Mouse (Mus musculus): ENCODE results near the gene Zc3h12d. TPM values are rescaled to one million over a fixed set of nuclear protein-coding genes. Genes with fewer than 3 reads are reported as not detected.

Gene Zc3h12d
- polyA plus RNA-seq, 1 experiment, result not detected

DNA sequence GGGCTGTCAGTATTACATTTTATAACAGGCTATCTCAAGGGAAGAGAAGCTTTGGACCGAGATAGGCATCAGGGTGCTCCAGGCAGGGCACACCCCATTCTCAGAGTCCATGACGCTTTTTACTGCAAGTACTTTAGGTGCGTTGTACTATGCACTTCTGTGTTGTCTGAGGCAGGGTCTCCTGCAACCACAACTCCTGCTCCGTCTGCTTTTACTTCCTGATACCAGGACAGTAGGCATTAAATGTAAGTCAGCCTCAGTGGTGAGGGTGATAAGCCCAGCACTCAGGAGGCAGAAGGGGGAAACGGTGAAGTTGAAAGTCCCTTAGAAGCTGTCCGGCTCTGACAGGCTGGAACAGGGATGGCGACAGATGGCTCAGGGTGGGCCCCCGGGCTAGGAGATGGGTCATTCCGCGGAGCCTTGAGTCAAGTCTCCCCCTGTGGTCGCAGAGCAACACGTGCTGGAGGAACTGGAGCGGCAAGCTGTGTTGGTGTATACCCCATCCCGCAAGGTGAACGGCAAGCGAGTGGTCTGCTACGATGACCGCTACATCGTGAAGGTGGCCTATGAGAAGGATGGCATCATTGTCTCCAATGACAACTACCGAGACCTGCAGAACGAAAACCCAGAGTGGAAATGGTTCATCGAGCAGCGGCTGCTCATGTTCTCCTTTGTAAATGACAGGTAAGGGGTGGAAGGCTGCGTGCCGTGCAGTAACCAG lies 29.8 kb downstream of the Zc3h12d start:
- Histone ChIP-seq H3K27me3 (ENCODE audit: control insufficient read depth, insufficient read depth, insufficient read length) (peaks cover 1% of the 10 kb centered on the region), H3K4me2 (ENCODE audit: low read depth) (no peak overlapping the region), H3K4me3 (no peak overlapping the region), H3K36me3 (ENCODE audit: control insufficient read depth, insufficient read depth) (no peaks in the 10 kb centered on the region), H3K79me2 (ENCODE audit: control insufficient read depth, insufficient read depth) (no peaks in the 10 kb centered on the region), H3ac (ENCODE audit: control insufficient read depth, insufficient read length) (no peak overlapping the region)
- TF ChIP-seq POLR2A (IDR thresholded peaks at IDR 0.05; ENCODE audit: insufficient read length, low read depth), result no peak

DNA sequence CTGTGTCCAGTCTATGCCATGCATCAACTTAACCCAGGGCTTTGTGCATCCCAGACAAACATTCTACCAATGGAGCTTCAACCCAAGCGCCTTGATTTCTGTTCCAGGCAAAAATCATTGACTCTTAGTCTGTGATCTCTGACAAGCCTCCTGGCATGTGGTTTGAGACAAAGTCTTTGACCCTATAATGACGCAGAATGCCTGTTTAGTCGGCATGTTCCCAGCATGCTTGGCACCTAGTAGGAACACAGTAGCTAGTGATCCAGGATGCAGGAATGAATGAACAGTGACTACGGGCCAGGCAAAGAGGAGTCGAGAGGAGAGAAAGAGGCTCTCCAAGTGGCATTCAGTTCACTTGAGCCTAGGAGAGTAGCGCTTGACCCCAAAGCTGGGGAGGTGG lies 31.1 kb downstream of the Zc3h12d start:
- H3K36me3 ChIP-seq (ENCODE audit: control insufficient read depth, insufficient read depth), result no peaks in the 10 kb centered on the region
- H3K4me3 ChIP-seq, result no peak overlapping the region
- H3K27me3 ChIP-seq (ENCODE audit: control insufficient read depth, insufficient read depth, insufficient read length), result peaks cover 9% of the 10 kb centered on the region
- no peaks in the 10 kb centered on the region for H3K79me2 ChIP-seq (ENCODE audit: control insufficient read depth, insufficient read depth)
- TF ChIP-seq MYOG (IDR thresholded peaks at IDR 0.05; ENCODE audit: control insufficient read depth in 1 of 3, insufficient read depth in 1 of 3, insufficient read length in 2 of 3, low read depth in 2 of 3), result no peak
- no peak for TF ChIP-seq SRF (IDR thresholded peaks at IDR 0.05; ENCODE audit: control insufficient read depth, insufficient read length, low read depth)
- TF ChIP-seq CEBPB (IDR thresholded peaks at IDR 0.05; ENCODE audit: insufficient read depth, poor library complexity, severe bottlenecking), result no peak
- TF ChIP-seq USF1 (IDR thresholded peaks at IDR 0.05; ENCODE audit: low read depth), result no peak
- TF ChIP-seq REST (IDR thresholded peaks at IDR 0.05; ENCODE audit: insufficient read depth, insufficient read length), result no peak
- no peak for TF ChIP-seq MAX (IDR thresholded peaks at IDR 0.05; ENCODE audit: low read depth)
- no peak for TF ChIP-seq POLR2AphosphoS2 (IDR thresholded peaks at IDR 0.05; ENCODE audit: insufficient read length, low read depth)
- no peak for TF ChIP-seq E2F4 (IDR thresholded peaks at IDR 0.05; ENCODE audit: insufficient read depth)
- TF ChIP-seq POLR2A (IDR thresholded peaks at IDR 0.05; ENCODE audit: insufficient read length, low read depth), result no peak
- TF ChIP-seq TCF12 (IDR thresholded peaks at IDR 0.05; ENCODE audit: insufficient read depth, poor library complexity, severe bottlenecking), result no peak
- no peak for TF ChIP-seq TCF3 (IDR thresholded peaks at IDR 0.05; ENCODE audit: insufficient read length, low read depth)
- TF ChIP-seq MYOD1 (IDR thresholded peaks at IDR 0.05; ENCODE audit: control insufficient read depth in 1 of 3, insufficient read length in 2 of 3, low read depth in 2 of 3), result no peak
- no peak overlapping the region for H3K4me2 ChIP-seq (ENCODE audit: low read depth)
- no peak overlapping the region for H3ac ChIP-seq (ENCODE audit: control insufficient read depth, insufficient read length)

DNA sequence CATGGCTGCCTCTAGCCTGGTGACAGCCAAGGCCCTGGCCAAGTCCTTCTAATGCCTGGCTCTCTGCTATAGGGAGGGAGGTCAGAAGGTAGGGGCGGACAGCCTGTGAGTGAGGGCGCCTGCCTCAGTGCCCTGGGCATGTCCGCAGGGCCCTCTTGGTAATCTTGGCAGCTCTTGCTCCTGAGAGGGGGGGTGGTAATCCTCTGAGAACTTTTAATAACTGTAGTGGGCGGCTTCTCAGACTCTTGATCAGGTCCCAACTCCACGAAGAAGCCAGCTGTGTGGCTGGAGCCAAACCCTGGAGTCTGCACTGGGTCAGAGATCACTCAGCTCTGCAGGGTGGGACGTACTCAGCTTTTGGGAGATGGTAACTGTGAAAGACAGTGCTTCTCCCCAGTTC lies 31.9 kb downstream of the Zc3h12d start:
- Histone ChIP-seq H3ac (ENCODE audit: control insufficient read depth, insufficient read length) (no peak overlapping the region), H3K79me2 (ENCODE audit: control insufficient read depth, insufficient read depth) (no peaks in the 10 kb centered on the region), H3K4me2 (ENCODE audit: low read depth) (no peak overlapping the region), H3K27me3 (ENCODE audit: control insufficient read depth, insufficient read depth, insufficient read length) (peaks cover 9% of the 10 kb centered on the region), H3K36me3 (ENCODE audit: control insufficient read depth, insufficient read depth) (no peaks in the 10 kb centered on the region), H3K4me3 (no peak overlapping the region)
- TF ChIP-seq SRF (IDR thresholded peaks at IDR 0.05; ENCODE audit: control insufficient read depth, insufficient read length, low read depth) (no peak), POLR2A (IDR thresholded peaks at IDR 0.05; ENCODE audit: insufficient read length, low read depth) (no peak), POLR2AphosphoS2 (IDR thresholded peaks at IDR 0.05; ENCODE audit: insufficient read length, low read depth) (no peak), TCF12 (IDR thresholded peaks at IDR 0.05; ENCODE audit: insufficient read depth, poor library complexity, severe bottlenecking) (no peak), REST (IDR thresholded peaks at IDR 0.05; ENCODE audit: insufficient read depth, insufficient read length) (no peak), E2F4 (IDR thresholded peaks at IDR 0.05; ENCODE audit: insufficient read depth) (no peak), TCF3 (IDR thresholded peaks at IDR 0.05; ENCODE audit: insufficient read length, low read depth) (no peak), MYOD1 (IDR thresholded peaks at IDR 0.05; ENCODE audit: control insufficient read depth in 1 of 3, insufficient read length in 2 of 3, low read depth in 2 of 3) (no peak), CEBPB (IDR thresholded peaks at IDR 0.05; ENCODE audit: insufficient read depth, poor library complexity, severe bottlenecking) (no peak)

DNA sequence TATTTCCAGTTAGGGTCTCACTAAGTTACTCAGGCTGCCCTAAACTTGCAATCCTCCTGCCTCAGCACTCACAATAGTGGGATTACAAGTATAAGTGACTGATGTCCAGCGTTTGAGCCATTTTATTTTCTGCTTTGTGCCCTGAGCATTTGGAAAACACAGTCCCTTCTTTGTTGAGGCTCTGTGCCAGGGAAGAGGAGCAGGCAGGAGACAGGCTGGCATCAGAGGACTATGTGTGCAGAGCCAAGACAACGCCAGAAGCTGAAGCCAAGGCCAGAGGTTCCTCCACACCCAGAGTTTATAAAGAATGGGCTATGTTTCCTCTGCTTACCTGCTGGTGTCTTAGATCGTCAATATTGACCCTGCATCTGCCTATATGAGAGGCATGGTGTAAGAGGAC lies 32.5 kb downstream of the Zc3h12d start:
- Histone ChIP-seq H3K4me2 (ENCODE audit: low read depth) (no peak overlapping the region), H3K27me3 (ENCODE audit: control insufficient read depth, insufficient read depth, insufficient read length) (peaks cover 9% of the 10 kb centered on the region), H3K79me2 (ENCODE audit: control insufficient read depth, insufficient read depth) (no peaks in the 10 kb centered on the region), H3ac (ENCODE audit: control insufficient read depth, insufficient read length) (no peak overlapping the region), H3K4me3 (no peak overlapping the region), H3K36me3 (ENCODE audit: control insufficient read depth, insufficient read depth) (no peaks in the 10 kb centered on the region)
- TF ChIP-seq POLR2A (IDR thresholded peaks at IDR 0.05; ENCODE audit: insufficient read length, low read depth), result no peak
- no peak for TF ChIP-seq MYOD1 (IDR thresholded peaks at IDR 0.05; ENCODE audit: control insufficient read depth in 1 of 3, insufficient read length in 2 of 3, low read depth in 2 of 3)
- no peak for TF ChIP-seq TCF3 (IDR thresholded peaks at IDR 0.05; ENCODE audit: insufficient read length, low read depth)
- TF ChIP-seq TCF12 (IDR thresholded peaks at IDR 0.05; ENCODE audit: insufficient read depth, poor library complexity, severe bottlenecking), result no peak
- no peak for TF ChIP-seq MYOG (IDR thresholded peaks at IDR 0.05; ENCODE audit: control insufficient read depth in 1 of 3, insufficient read depth in 1 of 3, insufficient read length in 2 of 3, low read depth in 2 of 3)
- TF ChIP-seq MAX (IDR thresholded peaks at IDR 0.05; ENCODE audit: low read depth), result no peak
- TF ChIP-seq E2F4 (IDR thresholded peaks at IDR 0.05; ENCODE audit: insufficient read depth), result no peak
- TF ChIP-seq REST (IDR thresholded peaks at IDR 0.05; ENCODE audit: insufficient read depth, insufficient read length), result no peak
- no peak for TF ChIP-seq CEBPB (IDR thresholded peaks at IDR 0.05; ENCODE audit: insufficient read depth, poor library complexity, severe bottlenecking)
- no peak for TF ChIP-seq USF1 (IDR thresholded peaks at IDR 0.05; ENCODE audit: low read depth)
- no peak for TF ChIP-seq POLR2AphosphoS2 (IDR thresholded peaks at IDR 0.05; ENCODE audit: insufficient read length, low read depth)
